Mouse (Mus musculus): ENCODE measurements around the gene Ap4s1.
"Not testable (repeated sequence)": the region's sequence is repeated elsewhere in the genome, so short reads cannot be mapped to it uniquely, and the experiment has no call there.

DNA sequence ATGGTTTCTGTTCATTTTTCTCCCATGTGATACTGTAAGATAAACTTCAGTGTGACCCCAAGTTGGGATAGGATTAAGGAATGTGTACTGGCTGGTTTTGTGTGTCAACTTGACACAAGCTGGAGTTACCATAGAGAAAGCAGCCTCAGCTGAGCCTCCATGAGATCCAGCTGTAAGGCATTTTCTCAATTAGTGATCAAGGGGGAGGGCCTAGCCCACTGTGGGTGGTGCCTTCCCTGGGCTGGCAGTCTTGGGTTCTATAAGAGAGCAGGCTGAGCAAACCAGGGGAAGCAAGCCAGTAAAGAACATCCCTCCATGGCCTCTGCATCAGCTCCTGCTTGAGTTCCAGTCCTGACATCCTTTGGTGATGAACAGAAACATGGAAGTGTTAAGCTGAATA lies 41.4 kb upstream of the Ap4s1 start:
- TF ChIP-seq POLR2A (IDR thresholded peaks at IDR 0.05; ENCODE audit: low read depth, low read length); CTCF (IDR thresholded peaks at IDR 0.05; ENCODE audit: extremely low read depth, insufficient read length, insufficient replicate concordance, low read depth, low read length): not testable (repeated sequence)

Data from small intestine, adult 2 months (tissue).